ENCODE assay signal across 8 mouse cellular contexts in genomic region chr7:98564607-98565364, GRCm38 (mm10).
DNase-seq lines count a peak whose midpoint lies in the region; ATAC-seq lines count a peak whose summit lies in the region.

No protein-coding gene starts in this region.

- 54% methylated on average over 9 of the region's 9 CpGs for WGBS in kidney, embryonic 15.5 days

- no peaks in the 10 kb centered on the region for H3K36me3 ChIP-seq in kidney, embryonic 15.5 days

- no peaks in the 10 kb centered on the region for H3K9me3 ChIP-seq in kidney, embryonic 15.5 days (replicated peaks)

- no peak overlapping the region for H3K9ac ChIP-seq in kidney, embryonic 15.5 days

- H3K27me3 ChIP-seq in kidney, embryonic 15.5 days, result no peaks in the 10 kb centered on the region

- peak overlapping the region; percentile 45 for H3K27ac ChIP-seq in kidney, embryonic 15.5 days

- no peak overlapping the region for H3K4me3 ChIP-seq in kidney, embryonic 15.5 days (replicated peaks)

- H3K4me1 ChIP-seq in kidney, embryonic 15.5 days, result peaks cover 32% of the 10 kb centered on the region

- peak; percentile 28 for DNase-seq in MEL-GATA-1-ER (ENCODE audit: extremely low read depth, low read depth)
- peak; percentile 73 to 82 for DNase-seq in heart, adult 9 months (ENCODE audit: low spot score in 2 of 2)
- DNase-seq in ovary, adult 18-20 months (ENCODE audit: low spot score), result no peak
- DNase-seq in cerebellum, postnatal 36 days, result no peak
- no peak for DNase-seq in embryo, embryonic 11 days
- no peak for DNase-seq in cerebellum, adult 9-10 months

- ATAC-seq in kidney, embryonic 15.5 days (replicated peaks; ENCODE audit: low FRiP score), result peak; percentile 62; the same call in 1 of the 2 replicates
- ATAC-seq in monocyte, adult 5-6 weeks (replicated peaks; ENCODE audit: insufficient number of reproducible peaks, low FRiP score, low TSS enrichment, poor library complexity, severe bottlenecking), result 0 out of 2 replicates have a peak, but pooled peaks have one; percentile 31

- H3K4me2 ChIP-seq in kidney, embryonic 15.5 days, result no peak overlapping the region

Comparison
In these comparisons a context has a peak if more than half of its experiments do, and no peak if none do; other contexts are left out.
1. DNase-seq: peak in MEL-GATA-1-ER (single experiment) and heart, adult 9 months (2 of 2); none in ovary, adult 18-20 months (single experiment), cerebellum, postnatal 36 days (0 of 2), embryo, embryonic 11 days (single experiment) and cerebellum, adult 9-10 months (single experiment).